Mouse (Mus musculus) forebrain, embryonic 14.5 days (tissue): ENCODE measurements around the gene Slc1a7. TPM values are rescaled to one million over a fixed set of nuclear protein-coding genes. Genes with fewer than 3 reads are reported as not detected.

ENCODE experiments used
- ATAC-seq: fragments of 200-750 bp; cut with Nextera tagmentation; 2 replicates; pipeline ENCODE4 v1.8.0; 2017; ENCODE audit warnings: mild to moderate bottlenecking, moderate library complexity
- DNase-seq: peaks from one replicate; pipeline ENCODE4 v3.0.0-alpha.2; 2015; ENCODE audit warnings: low spot score
- H3K27ac ChIP-seq: fragments of 300-500 bp; sonication (generic); 2 replicates; pipeline ENCODE4 v1.5.1; 2014; ENCODE audit warnings: low read depth, mild to moderate bottlenecking, control low read depth, low read length, moderate library complexity
- H3K27me3 ChIP-seq: fragments of 300-500 bp; sonication (generic); replicated peaks from 2 replicates; pipeline ENCODE4 v1.6.1; 2014; ENCODE audit warnings: low read length, control low read depth, mixed read lengths; ENCODE audit not compliant: control insufficient read depth, insufficient read depth
- H3K36me3 ChIP-seq: fragments of 300-500 bp; sonication (generic); 2 replicates; pipeline ENCODE4 v1.6.1; 2014; ENCODE audit warnings: low read length, control low read depth; ENCODE audit not compliant: control insufficient read depth, insufficient read depth
- H3K4me1 ChIP-seq: fragments of 300-500 bp; sonication (generic); 2 replicates; pipeline ENCODE4 v1.6.1; 2014; ENCODE audit warnings: antibody characterized with exemption, low read length, control low read depth; ENCODE audit not compliant: control insufficient read depth, insufficient read depth
- H3K4me2 ChIP-seq: fragments of 300-500 bp; sonication (generic); 2 replicates; pipeline ENCODE4 v1.6.1; 2014; ENCODE audit warnings: mild to moderate bottlenecking, control low read depth, low read length
- H3K4me3 ChIP-seq: fragments of 300-500 bp; sonication (generic); 2 replicates; pipeline ENCODE4 v1.5.1; 2014; ENCODE audit warnings: low read depth, low read length, control low read depth
- H3K9ac ChIP-seq: fragments of 300-500 bp; sonication (generic); 2 replicates; pipeline ENCODE4 v1.6.1; 2014; ENCODE audit warnings: mild to moderate bottlenecking, low read length, control low read depth, moderate library complexity
- H3K9me3 ChIP-seq: fragments of 300-500 bp; sonication (generic); replicated peaks from 2 replicates; pipeline ENCODE4 v1.6.1; 2016; ENCODE audit warnings: low read length, control low read depth, mixed read lengths; ENCODE audit not compliant: control insufficient read depth
- WGBS: fragments of 180-500 bp; shearing (Covaris S2); extraction: QIAGEN DNeasy Blood & Tissue Kit; methylation state at CpG from one replicate; pipeline ENCODE4 v1.1.7; 2014; 5-methylcytosine and 5-hydroxymethylcytosine counted together
- polyA plus RNA-seq: library from polyadenylated mRNA; unstranded; fragments of >200 nt; fragmentation: Nextera tagmentation; extraction: Ambion mirVana; gene quantifications from 2 replicates; pipeline ENCODE4 v1.2.1, GENCODE M21; 2014

Gene Slc1a7
- polyA plus RNA-seq, 1 experiment from 2014 or later, result not detected

- Histone ChIP-seq H3K9ac (peak overlapping the region; percentile 26; the same call in 1 of the 2 replicates), H3K4me3 (no peak overlapping the region), H3K27me3 (no peaks in the 10 kb centered on the region), H3K4me2 (peak overlapping the region; percentile 28), H3K36me3 (peaks cover 49% of the 10 kb centered on the region), H3K27ac (peak overlapping the region; percentile 29; the same call in 1 of the 2 replicates), H3K4me1 (no peaks in the 10 kb centered on the region; the same call in 1 of the 2 replicates), H3K9me3 (no peaks in the 10 kb centered on the region)
- 29% methylated on average over 19 of the region's 19 CpGs for WGBS
- ATAC-seq, result peak; percentile 46; the same call in 1 of the 2 replicates
- DNase-seq, result peak; percentile 25
Measured at GRCm38 (mm10) chr4:108059601-108060379, 91.7 kb downstream of the Slc1a7 start.

DNA sequence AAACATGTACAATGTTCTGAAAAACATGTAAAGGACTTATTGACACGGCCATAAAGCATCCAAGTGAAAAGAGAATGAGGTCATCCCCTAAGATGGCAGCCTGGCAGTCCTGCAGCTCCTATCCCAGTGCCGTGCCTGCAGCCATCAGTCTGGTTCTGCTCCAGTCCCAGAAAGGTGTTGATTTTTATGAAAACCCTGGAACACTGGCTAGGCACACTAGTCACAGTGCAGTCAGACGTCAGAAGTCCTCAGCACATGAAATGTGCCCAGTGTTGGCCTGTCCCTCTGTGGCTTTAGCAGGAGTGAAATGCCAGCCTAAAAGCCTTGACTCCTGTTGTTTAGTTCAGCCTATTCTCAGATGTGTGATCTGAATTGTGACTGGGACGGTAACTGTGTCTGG, 92.6 kb downstream of the Slc1a7 start:
- WGBS, result 61% methylated on average over 4 of the region's 4 CpGs
- no peak for ATAC-seq
- no peak overlapping the region for H3K4me2 ChIP-seq
- peak overlapping the region; percentile 2; the same call in 1 of the 2 replicates for H3K9ac ChIP-seq
- no peak overlapping the region for H3K4me3 ChIP-seq
- no peaks in the 10 kb centered on the region for H3K27me3 ChIP-seq
- H3K36me3 ChIP-seq, result peaks cover 40% of the 10 kb centered on the region
- no peak overlapping the region for H3K27ac ChIP-seq
- no peaks in the 10 kb centered on the region for H3K9me3 ChIP-seq
- H3K4me1 ChIP-seq, result no peaks in the 10 kb centered on the region; the same call in 1 of the 2 replicates
- no peak for DNase-seq

GRCm38 (mm10) chr4:108062524-108062923, 94.4 kb downstream of the Slc1a7 start:
- H3K4me2 ChIP-seq, result no peak overlapping the region
- 96% methylated on average over 5 of the region's 5 CpGs for WGBS
- ATAC-seq (no peak), DNase-seq (no peak)
- no peaks in the 10 kb centered on the region for H3K27me3 ChIP-seq
- peaks cover 43% of the 10 kb centered on the region; the same call in 1 of the 2 replicates for H3K36me3 ChIP-seq
- no peak overlapping the region for H3K4me3 ChIP-seq
- no peaks in the 10 kb centered on the region; the same call in 1 of the 2 replicates for H3K4me1 ChIP-seq
- H3K27ac ChIP-seq, result no peak overlapping the region
- H3K9me3 ChIP-seq, result no peaks in the 10 kb centered on the region
- no peak overlapping the region for H3K9ac ChIP-seq

Other genes starting within 250 kb of the Slc1a7 start
- 33.5 and 48.5 TPM in 2 replicates for gene Lrp8, start 166.1 kb upstream of the Slc1a7 start, polyA plus RNA-seq
- 151 and 175 TPM in 2 replicates for gene Magoh, start 88.6 kb upstream of the Slc1a7 start, polyA plus RNA-seq
- 116 and 127 TPM in 2 replicates for gene 0610037L13Rik, start 78.5 kb upstream of the Slc1a7 start, polyA plus RNA-seq
- gene Cpt2, start 44.7 kb upstream of the Slc1a7 start, polyA plus RNA-seq, result 20.3 and 21.0 TPM in 2 replicates
- gene Podn, start 128.1 kb downstream of the Slc1a7 start, polyA plus RNA-seq, result 0.19 and 0.85 TPM in 2 replicates
- gene Scp2, start 176.7 kb downstream of the Slc1a7 start, polyA plus RNA-seq, result 255 and 265 TPM in 2 replicates
- 11.8 and 12.0 TPM in 2 replicates for gene Echdc2, start 197.1 kb downstream of the Slc1a7 start, polyA plus RNA-seq
- gene Zyg11a, start 249.7 kb downstream of the Slc1a7 start, polyA plus RNA-seq, result not detected in 2 replicates